Mouse (Mus musculus) midbrain, embryonic 11.5 days (tissue): ENCODE results near the gene 4922502D21Rik. TPM values are rescaled to one million over a fixed set of nuclear protein-coding genes. Genes with fewer than 3 reads are reported as not detected.

ENCODE experiments used
- ATAC-seq: fragments of 200-750 bp; cut with Nextera tagmentation; 2 replicates; pipeline ENCODE4 v1.8.0; 2017; ENCODE audit warnings: moderate TSS enrichment, moderate library complexity; ENCODE audit not compliant: low FRiP score
- DNase-seq: peaks from one replicate; pipeline ENCODE4 v3.0.0; 2015; ENCODE audit warnings: low spot score; ENCODE audit errors: missing footprints
- H3K27ac ChIP-seq: fragments of 300-500 bp; sonication (generic); 2 replicates; pipeline ENCODE4 v1.5.1; 2014; ENCODE audit warnings: low read depth, low read length
- H3K27me3 ChIP-seq: fragments of 300-500 bp; sonication (generic); 2 replicates; pipeline ENCODE4 v1.6.1; 2014; ENCODE audit warnings: mild to moderate bottlenecking, low read length, moderate library complexity, mixed read lengths; ENCODE audit not compliant: control insufficient read depth, insufficient read depth
- H3K36me3 ChIP-seq: fragments of 300-500 bp; sonication (generic); 2 replicates; pipeline ENCODE4 v1.6.1; 2014; ENCODE audit warnings: mild to moderate bottlenecking, low read length, moderate library complexity, mixed read lengths; ENCODE audit not compliant: control insufficient read depth, insufficient read depth
- H3K4me1 ChIP-seq: fragments of 300-500 bp; sonication (generic); 2 replicates; pipeline ENCODE4 v1.6.1; 2014; ENCODE audit warnings: low read length; ENCODE audit not compliant: control insufficient read depth, insufficient read depth
- H3K4me2 ChIP-seq: fragments of 300-500 bp; sonication (generic); 2 replicates; pipeline ENCODE4 v1.6.1; 2014; ENCODE audit warnings: mild to moderate bottlenecking, moderate library complexity
- H3K4me3 ChIP-seq: fragments of 300-500 bp; sonication (generic); 2 replicates; pipeline ENCODE4 v1.5.1; 2014; ENCODE audit warnings: low read depth, low read length
- H3K9ac ChIP-seq: fragments of 300-500 bp; sonication (generic); 2 replicates; pipeline ENCODE4 v1.6.1; 2014; ENCODE audit warnings: low read length
- H3K9me3 ChIP-seq: fragments of 300-500 bp; sonication (generic); 2 replicates; pipeline ENCODE4 v1.6.1; 2016; ENCODE audit warnings: low read length; ENCODE audit not compliant: control insufficient read depth
- WGBS: fragments of 180-500 bp; shearing (Covaris S2); extraction: QIAGEN DNeasy Blood & Tissue Kit; methylation state at CpG from one replicate; pipeline ENCODE4 v1.1.7; 2014; 5-methylcytosine and 5-hydroxymethylcytosine counted together
- polyA plus RNA-seq: library from polyadenylated mRNA; unstranded; fragments of >200 nt; fragmentation: Nextera tagmentation; extraction: Ambion mirVana; gene quantifications from 2 replicates; pipeline ENCODE4 v1.2.1, GENCODE M21; 2014

The 4922502D21Rik gene
- polyA plus RNA-seq, result not detected in 2 replicates

DNA sequence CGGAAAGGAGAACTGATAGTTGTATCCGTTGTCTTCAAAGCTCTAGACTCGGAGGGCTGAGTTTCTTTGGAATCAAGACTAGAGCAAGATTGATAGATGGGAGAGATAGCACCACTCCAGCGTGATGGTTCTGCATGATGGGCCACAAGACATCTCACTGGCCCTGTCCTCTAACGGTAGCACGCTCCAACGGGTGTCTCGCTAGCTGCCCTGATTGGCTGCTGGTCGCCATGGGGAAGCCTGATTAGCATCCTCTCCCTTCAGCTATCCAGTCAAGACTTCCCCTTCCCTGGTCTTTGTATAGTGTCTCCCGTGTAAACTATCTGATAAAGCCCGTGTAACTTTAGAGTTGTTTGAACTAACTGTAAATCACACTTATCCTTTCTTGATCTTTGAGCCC is at the start of gene 4922502D21Rik:
4922502D21Rik (minus strand) TSS at position 187 of the 400 bp plus-strand sequence.
- Histone ChIP-seq H3K27me3 (no peaks in the 10 kb centered on the region), H3K4me3 (no peak within 1 kb of the TSS), H3K4me2 (no peak within 1 kb of the TSS), H3K4me1 (no peaks in the 10 kb centered on the region), H3K9me3 (no peaks in the 10 kb centered on the region), H3K36me3 (no peaks in the 10 kb centered on the region), H3K27ac (no peak within 1 kb of the TSS), H3K9ac (no peak within 1 kb of the TSS)
- no peak for DNase-seq
- ATAC-seq, result no peak
- 52% methylated on average over 11 of the region's 11 CpGs for WGBS

DNA sequence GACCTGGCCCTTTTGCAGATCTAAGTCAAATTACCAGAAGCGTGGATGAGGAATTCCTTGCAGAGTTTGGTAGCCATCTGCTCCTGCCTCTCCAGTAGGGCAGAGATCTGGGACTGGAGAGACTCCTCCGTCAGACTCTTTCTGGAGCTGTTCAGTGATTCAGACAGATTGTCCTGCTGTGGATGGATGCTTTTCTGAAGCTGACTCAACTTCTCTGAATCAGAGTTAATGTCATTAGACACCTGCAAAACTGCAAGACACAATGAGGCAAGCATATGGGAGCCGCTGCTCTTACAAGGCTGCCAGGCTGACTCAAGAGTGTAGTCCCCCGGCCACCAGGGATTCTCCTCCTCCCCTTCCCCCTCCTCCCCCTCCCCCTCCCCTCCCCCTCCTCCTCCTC is 48.9 kb upstream of the 4922502D21Rik start:
- ATAC-seq (no peak), DNase-seq (no peak)
- Histone ChIP-seq H3K9me3 (no peaks in the 10 kb centered on the region), H3K27me3 (no peaks in the 10 kb centered on the region), H3K4me3 (no peak overlapping the region), H3K4me1 (no peaks in the 10 kb centered on the region), H3K27ac (no peak overlapping the region), H3K9ac (no peak overlapping the region), H3K36me3 (no peaks in the 10 kb centered on the region), H3K4me2 (no peak overlapping the region)
- 69% methylated on average over 4 of the region's 4 CpGs for WGBS

DNA sequence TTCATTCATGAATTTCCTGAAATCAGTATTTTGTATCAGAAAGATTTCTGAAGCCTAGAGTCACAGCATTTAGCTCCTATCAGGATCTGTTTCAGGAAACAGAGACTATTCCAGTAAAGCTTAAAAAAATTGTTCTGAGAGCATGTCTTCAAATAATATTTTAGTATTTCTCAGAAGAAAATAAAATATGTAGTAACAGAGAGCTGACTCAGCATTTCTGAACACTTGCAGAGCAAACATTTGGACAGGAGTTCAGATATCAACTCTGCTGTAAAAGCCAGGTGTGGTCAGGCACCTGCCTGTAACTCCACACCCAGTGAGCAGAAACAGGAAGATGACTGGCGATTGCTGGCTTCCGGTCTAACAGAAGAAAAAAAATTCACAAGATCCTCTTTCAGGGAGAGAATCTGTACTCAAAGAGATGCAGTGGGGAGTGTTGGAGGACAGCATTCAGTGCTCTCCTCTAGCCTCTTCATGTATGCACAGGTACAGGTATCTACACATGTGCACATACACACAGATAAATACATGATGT is 43.4 kb upstream of the 4922502D21Rik start:
- 93% methylated on average over 2 of the region's 2 CpGs for WGBS
- Histone ChIP-seq H3K27me3 (no peaks in the 10 kb centered on the region), H3K9me3 (no peaks in the 10 kb centered on the region), H3K4me3 (no peak overlapping the region), H3K9ac (no peak overlapping the region), H3K27ac (no peak overlapping the region), H3K4me2 (no peak overlapping the region), H3K4me1 (no peaks in the 10 kb centered on the region), H3K36me3 (no peaks in the 10 kb centered on the region)
- ATAC-seq (no peak), DNase-seq (no peak)

DNA sequence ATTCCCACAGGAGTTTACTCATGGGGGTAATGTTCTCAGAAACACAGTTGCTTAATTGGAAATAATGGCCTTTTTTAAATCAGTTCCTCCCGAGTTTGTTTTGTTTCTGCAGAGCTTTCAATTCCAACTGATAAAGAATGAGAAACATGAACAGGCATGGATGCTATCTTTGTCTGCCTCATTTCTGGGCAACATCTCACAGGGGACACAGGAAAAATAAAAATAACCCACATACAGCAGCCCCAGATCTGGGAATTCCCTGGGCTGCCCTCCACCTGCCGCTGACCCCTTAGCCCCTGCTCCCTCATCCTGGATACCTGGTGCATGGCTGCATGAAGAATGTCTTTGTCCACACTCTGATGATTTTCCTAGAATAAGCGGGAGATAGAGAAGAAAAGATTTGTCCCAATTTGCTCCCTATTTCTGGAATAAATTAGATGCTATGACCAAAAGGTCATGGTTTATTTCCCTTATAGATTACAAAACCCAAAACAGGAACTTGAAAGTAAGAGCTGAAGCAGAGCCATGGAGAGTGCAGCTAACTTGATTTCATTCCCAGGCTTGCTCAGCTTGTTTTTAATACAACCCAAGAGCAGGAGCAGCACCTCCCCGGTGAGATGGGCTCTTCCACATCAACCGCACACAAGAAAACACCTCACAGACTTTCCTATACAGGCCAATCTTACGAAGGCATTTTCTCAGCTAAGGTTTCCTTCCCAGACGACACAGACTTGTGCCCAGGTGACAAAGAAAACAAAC is 38.0 kb upstream of the 4922502D21Rik start:
- no peak overlapping the region for H3K9ac ChIP-seq
- WGBS, result 68% methylated on average over 7 of the region's 7 CpGs
- no peaks in the 10 kb centered on the region for H3K4me1 ChIP-seq
- no peaks in the 10 kb centered on the region for H3K9me3 ChIP-seq
- no peak for ATAC-seq
- H3K27me3 ChIP-seq, result no peaks in the 10 kb centered on the region
- no peak for DNase-seq
- no peaks in the 10 kb centered on the region for H3K36me3 ChIP-seq
- H3K4me2 ChIP-seq, result no peak overlapping the region
- no peak overlapping the region for H3K27ac ChIP-seq
- no peak overlapping the region for H3K4me3 ChIP-seq

DNA sequence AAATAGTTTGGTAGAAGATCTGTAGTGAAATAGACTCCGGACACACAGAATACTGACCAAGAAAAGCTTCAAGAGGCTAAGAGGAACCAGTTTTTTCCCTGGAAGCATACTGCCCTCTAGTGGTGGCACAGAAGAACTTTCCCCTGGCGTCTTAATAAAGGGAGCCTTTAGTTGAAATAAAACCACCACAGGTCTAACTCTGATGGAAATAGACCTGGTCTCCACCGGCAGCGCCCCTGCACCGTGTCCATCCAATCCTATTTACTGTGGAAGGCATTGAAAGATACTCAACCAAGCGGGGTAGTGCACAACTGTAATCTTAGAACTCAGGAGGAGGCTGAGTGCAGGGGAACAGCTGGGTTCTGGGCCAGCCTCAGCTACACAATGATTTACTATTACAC is 34.4 kb upstream of the 4922502D21Rik start:
- Histone ChIP-seq H3K9me3 (no peaks in the 10 kb centered on the region), H3K9ac (no peak overlapping the region), H3K27me3 (no peaks in the 10 kb centered on the region), H3K27ac (no peak overlapping the region), H3K36me3 (no peaks in the 10 kb centered on the region), H3K4me3 (no peak overlapping the region), H3K4me1 (no peaks in the 10 kb centered on the region), H3K4me2 (no peak overlapping the region)
- ATAC-seq, result peak; percentile 71
- peak; percentile 89 for DNase-seq
- WGBS, result 18% methylated on average over 6 of the region's 6 CpGs

DNA sequence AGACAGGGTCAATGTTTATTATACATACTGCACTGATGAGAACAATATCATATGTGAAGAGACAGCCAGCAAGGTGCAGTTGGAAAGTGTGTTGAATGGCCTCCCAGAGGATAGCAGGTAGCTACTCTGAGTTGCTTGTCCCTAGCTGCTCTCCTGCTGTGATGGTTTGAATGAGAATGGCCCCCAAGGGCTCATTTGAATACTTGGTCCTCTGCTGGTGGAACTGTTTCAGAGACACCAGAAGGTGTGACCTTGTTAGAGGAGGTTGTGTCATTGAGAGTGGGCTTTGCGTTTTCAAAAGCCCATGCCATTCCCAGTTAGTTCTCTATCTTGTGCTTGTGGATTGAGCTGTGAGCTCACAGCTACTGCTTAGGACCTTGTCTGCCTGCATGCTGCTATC is 32.3 kb upstream of the 4922502D21Rik start:
- WGBS, result 42% methylated on average over 1 of the region's 1 CpGs
- Histone ChIP-seq H3K4me3 (no peak overlapping the region), H3K27me3 (no peaks in the 10 kb centered on the region), H3K9me3 (no peaks in the 10 kb centered on the region), H3K36me3 (no peaks in the 10 kb centered on the region), H3K9ac (no peak overlapping the region), H3K4me1 (no peaks in the 10 kb centered on the region), H3K27ac (no peak overlapping the region), H3K4me2 (no peak overlapping the region)
- ATAC-seq (no peak), DNase-seq (no peak)

DNA sequence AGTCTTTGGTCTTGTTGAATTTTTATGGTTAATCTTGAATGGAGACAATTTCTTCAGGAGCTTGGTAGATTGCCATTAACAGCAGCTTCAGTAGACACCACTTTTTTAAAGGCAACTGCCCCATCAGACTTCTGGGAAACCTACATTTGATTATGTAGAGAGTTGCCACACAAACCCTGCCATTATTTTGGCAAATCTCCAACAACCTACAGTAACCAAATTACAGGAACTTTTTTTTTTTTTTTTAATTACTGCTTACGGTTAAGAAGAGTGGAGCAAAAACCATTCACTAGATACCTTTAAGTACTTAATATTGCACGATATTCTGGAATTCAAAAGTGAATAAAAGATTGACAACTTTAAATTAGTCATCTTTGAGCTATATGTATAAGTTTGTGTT is 27.9 kb upstream of the 4922502D21Rik start:
- DNase-seq (peak; percentile 47), ATAC-seq (no peak)
- H3K4me2 ChIP-seq, result no peak overlapping the region
- H3K4me1 ChIP-seq, result no peaks in the 10 kb centered on the region
- no peak overlapping the region for H3K27ac ChIP-seq
- H3K9me3 ChIP-seq, result no peaks in the 10 kb centered on the region
- 88% methylated on average over 2 of the region's 2 CpGs for WGBS
- no peak overlapping the region for H3K9ac ChIP-seq
- H3K27me3 ChIP-seq, result no peaks in the 10 kb centered on the region
- H3K4me3 ChIP-seq, result no peak overlapping the region
- no peaks in the 10 kb centered on the region for H3K36me3 ChIP-seq

DNA sequence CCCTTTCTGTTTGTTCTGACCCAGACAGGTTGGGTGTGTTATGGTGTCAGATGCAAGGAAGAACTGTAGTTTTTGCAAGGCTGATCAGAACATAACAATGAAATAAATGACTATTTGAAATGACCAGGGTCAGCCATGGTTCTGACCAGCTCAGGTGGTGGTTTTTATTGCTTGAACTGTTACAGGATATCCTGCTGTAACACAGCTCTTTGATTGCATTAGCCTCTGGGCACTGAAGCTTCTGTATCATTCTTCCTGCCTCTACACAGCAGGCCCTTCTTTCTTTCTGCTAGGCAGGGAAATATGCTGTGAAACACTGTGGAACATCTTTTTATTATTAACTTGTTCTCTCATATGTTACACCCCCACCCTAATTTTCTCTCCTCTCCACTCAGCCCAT is 24.8 kb upstream of the 4922502D21Rik start:
- no peak overlapping the region for H3K4me3 ChIP-seq
- ATAC-seq (no peak), DNase-seq (peak; percentile 51)
- no peaks in the 10 kb centered on the region for H3K4me1 ChIP-seq
- no peak overlapping the region for H3K9ac ChIP-seq
- no peaks in the 10 kb centered on the region for H3K36me3 ChIP-seq
- H3K4me2 ChIP-seq, result no peak overlapping the region
- no peaks in the 10 kb centered on the region for H3K9me3 ChIP-seq
- H3K27me3 ChIP-seq, result no peaks in the 10 kb centered on the region
- H3K27ac ChIP-seq, result no peak overlapping the region

DNA sequence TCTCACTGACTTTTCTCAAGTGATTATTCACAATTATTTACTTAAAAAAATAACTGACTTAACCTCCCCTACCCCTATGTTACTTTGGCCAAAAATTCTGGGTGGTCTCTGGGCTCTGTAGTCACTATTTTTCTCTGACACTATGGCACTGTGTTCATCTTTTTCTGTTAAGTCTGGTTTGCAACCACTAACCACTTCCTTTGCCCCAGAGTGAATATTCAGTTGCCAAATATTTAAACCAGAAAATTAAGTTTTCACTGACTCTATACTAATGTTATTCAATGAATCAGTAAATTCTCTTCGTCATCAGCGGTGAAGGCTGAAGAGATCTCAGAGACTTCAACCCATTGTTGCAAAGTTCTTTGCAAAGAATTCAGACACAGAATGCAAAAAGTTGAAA is 24.2 kb upstream of the 4922502D21Rik start:
- no peak overlapping the region for H3K27ac ChIP-seq
- H3K36me3 ChIP-seq, result no peaks in the 10 kb centered on the region
- DNase-seq, result peak; percentile 14

More for the DNA sequence above, 24.2 kb upstream of the 4922502D21Rik start:
- Histone ChIP-seq H3K9ac (no peak overlapping the region), H3K4me1 (no peaks in the 10 kb centered on the region), H3K4me2 (no peak overlapping the region), H3K27me3 (no peaks in the 10 kb centered on the region), H3K9me3 (no peaks in the 10 kb centered on the region), H3K4me3 (no peak overlapping the region)
- no peak for ATAC-seq
- 96% methylated on average over 2 of the region's 2 CpGs for WGBS
